Mouse (Mus musculus): ENCODE measurements around the gene Caprin1.

Gene Caprin1

DNA sequence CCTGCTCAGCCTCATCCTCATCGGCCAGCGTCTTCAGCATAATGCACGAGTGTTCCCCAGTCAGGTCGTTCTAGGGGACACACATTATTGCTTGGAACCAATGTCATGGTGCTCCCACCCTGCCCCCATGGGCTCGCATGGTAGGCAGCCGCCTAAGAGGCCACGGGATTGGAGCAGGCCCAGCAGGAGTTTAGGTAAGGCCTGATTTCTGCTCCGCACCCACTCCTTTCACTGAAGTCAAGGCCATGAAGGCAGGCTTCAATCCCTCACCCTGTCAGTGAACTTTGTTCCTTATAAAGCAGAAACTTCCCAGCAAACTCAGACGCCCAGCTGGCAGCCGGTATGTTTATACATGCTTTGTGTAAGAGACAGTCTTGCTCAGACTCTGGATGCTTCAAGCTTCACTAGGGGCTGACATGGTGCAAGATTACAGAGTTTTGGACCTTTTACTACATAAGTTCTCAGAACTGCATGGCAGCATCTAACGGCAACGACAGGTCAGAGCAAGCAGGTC, 69.4 kb downstream of the Caprin1 start:
- DNase-seq (ENCODE audit: low spot score in 2 of 2) = no peak

DNA sequence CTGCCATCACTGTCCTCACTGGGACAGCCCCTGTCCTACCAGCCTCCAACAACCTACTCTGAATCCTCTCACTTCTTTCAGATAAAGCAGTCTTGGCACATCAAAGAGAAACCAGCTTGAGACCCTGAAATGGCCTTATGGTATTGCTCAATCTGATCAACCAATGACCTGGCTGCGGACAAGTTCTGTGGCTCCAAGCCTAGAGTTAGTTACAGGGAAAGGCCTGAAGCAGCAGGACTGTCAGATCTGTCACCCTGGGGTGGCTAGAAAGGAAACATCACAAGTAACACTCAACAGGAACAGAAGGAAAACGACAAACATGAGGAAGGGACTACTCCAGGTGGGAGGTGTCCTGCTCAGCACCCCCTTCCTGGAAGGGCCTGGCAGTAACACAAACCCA, 72.9 kb downstream of the Caprin1 start:
- DNase-seq (ENCODE audit: low spot score in 2 of 2) = no peak

DNA sequence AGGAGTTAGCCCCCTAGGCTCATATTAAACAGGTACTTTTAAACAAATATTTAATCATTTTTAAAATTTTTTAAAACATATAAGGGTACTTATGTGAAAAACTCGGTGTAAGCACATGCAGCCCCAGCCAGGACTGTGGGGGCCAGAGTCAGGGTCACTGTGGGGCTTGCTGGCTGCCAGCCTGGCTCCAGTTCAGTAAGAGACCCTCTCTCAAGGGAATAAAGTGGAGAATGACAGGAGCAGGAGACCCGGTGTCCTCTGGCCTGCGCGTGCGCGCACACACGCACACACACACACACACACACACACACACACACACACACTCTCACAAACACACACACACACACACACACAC, 78.2 kb downstream of the Caprin1 start:
- no peak for DNase-seq (ENCODE audit: low spot score in 2 of 2)

DNA sequence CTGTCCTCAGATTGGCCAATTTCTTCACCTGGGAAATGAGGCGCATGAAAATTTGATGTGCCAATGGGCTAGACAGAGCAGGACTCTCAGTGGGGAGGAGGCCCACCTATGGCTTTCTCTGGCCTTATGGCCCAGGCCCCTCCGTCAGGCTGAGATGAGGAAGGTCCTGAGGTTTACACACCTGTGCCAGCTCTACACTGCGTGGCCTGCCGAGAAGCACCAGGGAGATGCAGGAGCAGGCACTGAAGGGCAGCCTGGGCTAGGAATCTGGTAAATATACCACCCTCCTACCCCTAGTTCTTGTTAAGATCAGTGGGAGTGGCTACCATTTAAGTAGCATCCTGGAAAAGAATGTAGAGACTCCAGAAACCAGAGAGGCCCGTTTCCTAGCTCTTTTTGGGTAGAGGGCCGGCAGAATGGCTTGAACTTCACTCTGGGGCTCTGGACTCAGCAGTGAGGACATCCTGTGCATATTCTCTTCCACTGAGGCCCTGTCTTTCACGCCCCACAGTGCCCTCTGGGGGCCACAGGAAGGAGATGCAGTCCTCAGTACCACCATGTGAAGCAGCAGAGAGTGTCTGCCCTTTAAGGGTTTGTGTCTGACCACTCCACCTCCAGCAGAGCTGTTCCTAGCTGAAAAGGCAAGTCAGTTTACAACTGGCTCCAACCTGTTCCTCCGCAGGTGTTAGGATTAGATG, 78.7 kb downstream of the Caprin1 start:
- peak; percentile 53 to 73 for DNase-seq (ENCODE audit: low spot score in 2 of 2)

DNA sequence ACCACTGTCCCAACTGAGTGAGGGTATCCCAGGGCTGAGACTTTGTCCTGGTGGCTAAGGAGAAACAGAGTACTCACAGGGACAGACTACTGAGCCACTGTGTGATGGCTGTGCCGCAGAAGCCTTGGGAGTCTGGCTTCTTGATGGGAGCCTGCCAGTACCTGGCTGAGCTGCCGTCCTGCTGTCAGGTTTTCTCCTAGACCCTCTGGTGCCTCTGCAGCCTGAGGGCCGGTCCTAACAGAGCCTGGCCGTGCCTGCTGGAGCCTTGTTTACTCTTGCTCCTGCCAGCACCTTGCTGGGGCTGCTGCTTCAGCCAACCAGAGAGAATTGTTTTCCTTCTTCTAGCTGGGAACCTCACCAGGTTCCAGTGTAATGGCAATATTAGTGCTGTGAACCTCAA, 83.0 kb downstream of the Caprin1 start:
- DNase-seq (ENCODE audit: low spot score in 2 of 2) = no peak

DNA sequence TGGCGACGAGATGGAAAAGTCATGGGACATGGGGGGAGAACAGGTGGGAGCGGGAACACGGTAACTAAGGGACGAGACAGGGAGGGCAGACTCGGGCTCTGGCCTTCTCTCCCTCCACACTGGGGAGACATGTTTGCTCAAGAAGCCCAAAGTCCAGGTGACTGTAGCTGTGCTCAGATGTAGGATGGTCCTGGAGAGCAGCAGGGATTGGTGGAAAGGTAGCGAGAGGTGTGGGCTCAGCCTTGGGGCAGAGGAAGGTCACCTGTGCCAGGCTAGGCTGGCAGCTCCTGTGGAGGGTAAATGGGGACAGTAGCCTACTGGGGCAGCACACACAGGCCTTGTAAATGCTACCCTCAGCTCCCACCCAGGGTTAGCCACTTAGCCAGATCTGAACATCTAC, 83.6 kb downstream of the Caprin1 start:
- no peak for DNase-seq (ENCODE audit: low spot score in 2 of 2)
